Mouse (Mus musculus) erythroblast, embryonic 14.5 days (primary cell): Measurements from ENCODE around the gene Sfswap. TPM values are rescaled to one million over a fixed set of nuclear protein-coding genes. Genes with fewer than 3 reads are reported as not detected.

Experiments
- H3K27me3 ChIP-seq: 2 replicates; pipeline ENCODE4 v1.6.1; 2012; ENCODE audit warnings: inconsistent platforms; ENCODE audit not compliant: control insufficient read depth
- H3K36me3 ChIP-seq: 2 replicates; pipeline ENCODE4 v1.6.1; 2012; ENCODE audit warnings: mild to moderate bottlenecking, inconsistent platforms; ENCODE audit not compliant: control insufficient read depth
- H3K4me1 ChIP-seq: 2 replicates; pipeline ENCODE4 v1.6.1; 2012; ENCODE audit warnings: inconsistent platforms; ENCODE audit not compliant: control insufficient read depth
- H3K4me3 ChIP-seq: replicated peaks from 2 replicates; pipeline ENCODE3; 2012; ENCODE audit warnings: moderate library complexity, mild to moderate bottlenecking, inconsistent platforms
- H3K9me3 ChIP-seq: 2 replicates; pipeline ENCODE4 v1.6.1; 2012; ENCODE audit warnings: low read length, inconsistent platforms, mixed read lengths; ENCODE audit not compliant: control insufficient read depth
- GATA1 ChIP-seq: IDR thresholded peaks from 2 replicates; pipeline ENCODE4 v1.6.1; 2012; ENCODE audit warnings: low read length, inconsistent platforms, mixed read lengths
- TAL1 ChIP-seq: IDR thresholded peaks from 3 replicates; pipeline ENCODE4 v1.6.1; 2012; ENCODE audit warnings: low read length, inconsistent platforms, mixed read lengths
- polyA plus RNA-seq: library from polyadenylated mRNA; stranded (reverse); fragments of >175 nt; gene quantifications from 2 replicates; pipeline ENCODE4 v1.2.3, GENCODE M21; 2012

The Sfswap gene
- polyA plus RNA-seq, 1 experiment: 14.8 TPM

DNA sequence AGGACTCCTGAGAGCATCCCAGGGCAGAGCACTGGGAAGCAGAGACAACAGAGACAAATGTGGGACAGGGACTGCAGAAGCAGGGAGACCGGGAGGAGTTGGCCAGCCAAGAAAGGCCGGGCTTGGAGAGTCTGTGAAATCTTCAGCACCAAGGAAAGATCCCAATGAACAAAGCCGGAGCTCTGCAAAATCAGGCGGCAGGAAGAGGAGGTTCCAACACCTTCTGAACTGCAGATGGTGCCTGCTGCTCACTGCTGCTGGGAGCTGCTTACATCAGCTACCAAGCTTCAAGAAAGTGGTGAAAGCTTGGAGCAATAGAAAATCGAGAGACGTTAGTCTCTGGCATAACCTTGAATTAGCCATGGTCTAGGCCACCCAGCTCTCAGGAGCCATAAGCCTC, 79.0 kb downstream of the Sfswap start:
- no peaks in the 10 kb centered on the region; the same call in 1 of the 2 replicates for H3K9me3 ChIP-seq
- no peak for TF ChIP-seq TAL1
- no peak for TF ChIP-seq GATA1
- H3K4me1 ChIP-seq: peaks cover 17% of the 10 kb centered on the region
- H3K27me3 ChIP-seq: peaks cover 53% of the 10 kb centered on the region
- H3K4me3 ChIP-seq: no peak overlapping the region
- no peaks in the 10 kb centered on the region for H3K36me3 ChIP-seq

DNA sequence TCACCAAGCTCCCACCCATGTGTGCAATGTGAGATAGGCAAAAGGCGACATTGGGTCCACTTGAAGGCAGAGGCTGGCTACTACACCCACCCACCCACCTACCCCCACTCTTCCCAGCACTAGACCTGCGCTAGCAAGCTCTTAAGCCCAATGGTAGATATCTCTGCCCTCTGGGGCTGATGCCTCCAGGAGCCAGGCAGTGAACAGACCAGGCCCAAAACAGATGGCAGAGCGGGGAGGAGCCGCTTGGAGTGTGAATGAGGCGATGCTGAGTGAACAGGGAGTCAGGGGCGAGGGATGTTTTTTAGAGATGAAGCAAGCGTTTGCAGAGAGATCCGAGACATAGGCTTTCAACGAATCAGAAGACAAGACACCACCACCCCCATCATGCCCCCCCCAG, 79.6 kb downstream of the Sfswap start:
- no peak for TF ChIP-seq TAL1
- no peak for TF ChIP-seq GATA1
- Histone ChIP-seq H3K4me1 (peaks cover 21% of the 10 kb centered on the region), H3K4me3 (no peak overlapping the region), H3K27me3 (peaks cover 59% of the 10 kb centered on the region), H3K9me3 (no peaks in the 10 kb centered on the region; the same call in 1 of the 2 replicates), H3K36me3 (no peaks in the 10 kb centered on the region)

DNA sequence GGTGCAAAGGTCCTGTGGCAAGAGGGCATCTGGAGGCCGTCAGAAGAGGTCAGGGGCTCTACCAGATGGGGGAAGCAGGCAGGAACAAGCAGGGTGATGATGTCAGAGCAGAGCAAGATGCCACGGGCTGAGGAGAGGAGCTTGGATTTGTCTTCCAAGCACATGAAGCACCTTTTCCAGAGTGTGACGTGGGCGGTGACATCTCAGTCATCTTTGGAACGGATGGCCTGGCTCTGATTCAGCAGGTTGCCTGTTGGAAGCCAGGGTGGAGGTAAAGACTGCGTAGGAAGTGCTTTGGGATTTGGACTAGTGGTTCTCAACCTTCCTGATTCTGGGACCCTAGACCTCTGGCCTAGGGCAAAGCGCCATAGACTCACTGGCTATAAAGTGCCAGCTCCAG, 80.0 kb downstream of the Sfswap start:
- Histone ChIP-seq H3K4me3 (no peak overlapping the region), H3K36me3 (no peaks in the 10 kb centered on the region), H3K4me1 (peaks cover 24% of the 10 kb centered on the region), H3K9me3 (no peaks in the 10 kb centered on the region; the same call in 1 of the 2 replicates), H3K27me3 (peaks cover 63% of the 10 kb centered on the region)
- TF ChIP-seq GATA1: no peak
- no peak for TF ChIP-seq TAL1

DNA sequence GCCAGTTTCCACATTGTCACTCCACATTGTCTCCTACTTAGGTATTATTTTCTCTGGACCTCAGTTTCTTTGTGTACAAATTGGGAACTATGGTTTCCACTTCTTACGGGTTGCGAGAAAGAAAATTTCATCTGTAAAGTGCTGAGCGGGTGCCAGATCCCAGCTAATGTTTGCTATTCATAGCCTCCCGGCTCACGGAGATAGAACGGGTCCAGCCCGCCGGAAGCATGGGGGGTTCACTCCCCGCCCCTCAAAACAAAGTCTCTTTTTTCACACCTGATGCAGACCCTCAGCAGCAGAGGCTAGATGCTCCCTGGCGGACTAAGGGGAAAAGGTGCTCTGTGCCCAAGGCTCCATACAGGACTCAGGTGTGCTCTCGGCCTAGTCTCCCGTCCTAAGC, 82.3 kb downstream of the Sfswap start:
- Histone ChIP-seq H3K36me3 (no peaks in the 10 kb centered on the region), H3K9me3 (no peaks in the 10 kb centered on the region; the same call in 1 of the 2 replicates), H3K4me1 (peaks cover 28% of the 10 kb centered on the region), H3K27me3 (peaks cover 85% of the 10 kb centered on the region), H3K4me3 (peak overlapping the region; percentile 64)
- no peak for TF ChIP-seq GATA1
- no peak for TF ChIP-seq TAL1

DNA sequence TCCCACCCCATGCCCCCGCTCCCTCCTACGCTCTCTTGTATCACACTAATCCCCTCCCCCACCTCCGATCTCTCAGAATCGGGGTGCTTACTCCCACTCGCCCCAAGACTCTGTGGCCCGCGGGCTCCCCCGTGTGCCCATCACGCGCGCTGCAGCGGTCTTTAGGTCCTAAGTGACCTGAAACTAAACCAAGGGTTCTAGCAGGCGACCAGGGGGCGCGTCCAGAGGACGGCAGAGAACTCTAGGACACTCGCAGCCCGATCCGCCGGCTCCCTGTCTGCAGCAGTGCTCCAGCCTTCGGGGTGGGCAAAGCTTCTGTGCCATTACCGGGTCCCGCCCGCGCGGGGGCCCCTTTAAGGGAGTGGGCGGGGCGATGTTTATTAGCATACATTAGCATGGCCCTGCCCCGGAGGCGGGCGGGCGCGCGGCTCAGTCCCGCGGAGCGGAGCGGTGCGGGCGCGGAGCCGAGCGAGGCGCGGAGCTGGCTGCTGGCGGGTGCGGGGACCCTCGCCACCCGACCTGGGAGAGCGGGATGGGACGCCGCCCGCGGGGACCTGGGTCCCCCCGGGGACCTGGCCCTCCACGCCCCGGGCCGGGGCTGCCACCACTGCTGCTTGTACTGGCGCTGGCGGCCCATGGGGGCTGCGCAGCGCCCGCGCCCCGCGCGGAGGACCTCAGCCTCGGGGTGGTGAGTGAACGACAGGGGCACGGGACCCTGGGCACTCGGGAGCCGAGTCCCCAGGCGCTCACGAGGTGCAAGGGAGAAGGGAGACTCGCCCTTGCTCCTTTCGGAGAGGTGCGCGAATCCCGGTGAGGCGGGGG, 83.0 kb downstream of the Sfswap start, which contains the start of gene Mmp17:
Mmp17 (plus strand) TSS at position 409 of the 822 bp plus-strand sequence.
- TF ChIP-seq TAL1: no peak
- no peak for TF ChIP-seq GATA1
- Histone ChIP-seq H3K9me3 (no peaks in the 10 kb centered on the region; the same call in 1 of the 2 replicates), H3K36me3 (no peaks in the 10 kb centered on the region), H3K4me3 (peak within 1 kb of the TSS; percentile 64), H3K27me3 (peaks cover 89% of the 10 kb centered on the region), H3K4me1 (peaks cover 28% of the 10 kb centered on the region)

DNA sequence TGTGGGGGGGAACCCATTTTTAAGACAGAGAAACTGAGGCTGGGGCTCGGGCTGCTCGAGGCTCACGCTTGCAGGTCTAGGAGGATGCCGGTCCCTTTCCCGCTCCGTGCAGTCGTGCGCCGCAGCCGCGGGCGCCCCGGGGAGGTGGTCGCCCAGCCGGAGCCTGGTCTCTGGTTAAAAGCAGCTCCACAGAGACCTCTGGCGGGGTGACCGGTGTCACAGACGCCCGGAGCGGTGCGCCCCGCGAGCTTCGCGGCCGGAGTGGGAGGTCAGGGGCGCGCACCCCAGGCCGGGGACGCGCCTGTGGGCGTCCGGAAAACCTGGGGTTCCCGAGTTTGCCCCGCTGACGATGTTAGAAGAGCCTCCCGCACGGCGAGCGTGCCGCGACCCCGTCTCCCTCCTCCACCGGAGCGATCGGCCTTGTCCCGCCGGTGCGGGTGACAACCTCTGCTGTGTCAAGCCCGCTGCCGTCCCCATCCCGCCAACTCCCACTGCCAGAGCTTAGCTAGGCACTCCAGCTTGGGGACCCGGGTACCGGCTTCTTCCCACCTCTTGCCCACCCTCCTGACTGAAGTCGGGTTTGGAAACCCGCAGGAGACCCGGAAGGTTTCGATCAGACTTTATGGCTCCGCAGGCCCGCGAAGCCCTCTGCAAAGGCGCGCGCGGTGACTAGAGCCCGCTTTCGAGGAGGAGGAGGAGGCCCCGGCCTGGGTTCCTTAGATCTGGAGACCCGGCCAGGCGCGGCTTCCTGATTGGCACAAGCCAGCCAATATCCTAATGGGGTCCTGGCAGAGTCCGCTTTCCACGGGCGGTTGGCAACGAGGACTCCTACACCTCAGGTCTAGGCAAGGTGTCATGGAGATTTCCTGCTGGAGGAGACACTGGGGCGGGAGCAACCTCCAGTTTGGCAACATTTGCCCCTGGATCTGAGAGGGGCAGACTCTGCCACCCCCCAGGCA, 83.8 kb downstream of the Sfswap start:
- H3K36me3 ChIP-seq: no peaks in the 10 kb centered on the region
- peaks cover 93% of the 10 kb centered on the region for H3K27me3 ChIP-seq
- H3K4me3 ChIP-seq: peak overlapping the region; percentile 64
- TF ChIP-seq GATA1 (no peak), TAL1 (no peak)
- peaks cover 28% of the 10 kb centered on the region for H3K4me1 ChIP-seq
- H3K9me3 ChIP-seq: no peaks in the 10 kb centered on the region; the same call in 1 of the 2 replicates

DNA sequence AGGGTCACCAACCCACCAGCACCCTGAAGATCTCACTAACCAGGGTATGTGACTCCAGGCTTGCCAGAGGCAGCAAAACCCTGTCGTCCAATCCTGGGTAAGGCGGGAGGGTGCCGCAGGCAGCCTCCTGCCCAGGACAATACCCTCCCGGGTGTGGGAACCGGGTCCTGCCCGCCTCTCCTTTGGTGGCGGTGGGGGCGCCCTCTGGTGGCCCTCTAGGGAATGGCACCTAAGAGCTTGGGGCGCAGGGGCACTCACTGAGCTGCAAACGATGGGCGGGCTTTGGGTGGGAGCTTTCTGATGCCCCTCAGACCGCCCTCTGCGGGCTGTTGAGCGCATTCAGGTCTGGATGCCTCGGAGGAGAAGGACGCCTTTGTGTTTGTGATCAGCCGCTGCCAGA, 85.0 kb downstream of the Sfswap start:
- Histone ChIP-seq H3K27me3 (peaks cover 85% of the 10 kb centered on the region), H3K36me3 (no peaks in the 10 kb centered on the region), H3K4me3 (no peak overlapping the region), H3K4me1 (peaks cover 29% of the 10 kb centered on the region), H3K9me3 (no peaks in the 10 kb centered on the region; the same call in 1 of the 2 replicates)
- TF ChIP-seq GATA1 (no peak), TAL1 (no peak)

DNA sequence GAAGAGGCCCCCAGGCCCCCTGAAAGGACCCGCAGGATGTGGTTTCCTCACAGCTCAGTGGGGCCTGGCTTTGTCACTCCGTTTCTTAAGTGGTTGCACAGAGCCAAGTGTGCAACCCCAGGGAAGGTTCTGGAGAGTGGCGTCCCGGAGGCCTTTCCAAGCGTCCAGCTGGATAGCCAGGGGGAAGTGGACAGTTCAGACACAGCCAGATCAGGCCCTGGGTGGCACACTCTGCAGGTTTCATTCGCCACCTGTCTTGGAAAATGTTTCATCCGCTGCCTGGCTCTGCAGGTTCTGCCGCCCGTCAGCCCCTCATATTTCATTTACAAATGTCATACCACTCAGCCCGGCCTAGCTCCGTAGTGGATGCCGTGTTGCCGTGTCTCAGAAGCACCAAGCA, 85.5 kb downstream of the Sfswap start:
- H3K4me1 ChIP-seq: peaks cover 30% of the 10 kb centered on the region
- no peaks in the 10 kb centered on the region; the same call in 1 of the 2 replicates for H3K9me3 ChIP-seq
- no peaks in the 10 kb centered on the region for H3K36me3 ChIP-seq
- TF ChIP-seq TAL1: no peak
- no peak for TF ChIP-seq GATA1
- peaks cover 84% of the 10 kb centered on the region for H3K27me3 ChIP-seq
- H3K4me3 ChIP-seq: no peak overlapping the region
